Mouse (Mus musculus): ENCODE measurements around the gene Zfp976.
"Not testable (repeated sequence)": the region's sequence is repeated elsewhere in the genome, so short reads cannot be mapped to it uniquely, and the experiment has no call there.

The Zfp976 gene

GRCm38 (mm10) chr7:42642152-42643115 is at the start of gene Zfp976:
Gene Zfp976, minus strand, starts transcription at chr7:42642588.
- ATAC-seq (ENCODE audit: insufficient number of reproducible peaks, low FRiP score, low TSS enrichment), result not testable (repeated sequence)

DNA sequence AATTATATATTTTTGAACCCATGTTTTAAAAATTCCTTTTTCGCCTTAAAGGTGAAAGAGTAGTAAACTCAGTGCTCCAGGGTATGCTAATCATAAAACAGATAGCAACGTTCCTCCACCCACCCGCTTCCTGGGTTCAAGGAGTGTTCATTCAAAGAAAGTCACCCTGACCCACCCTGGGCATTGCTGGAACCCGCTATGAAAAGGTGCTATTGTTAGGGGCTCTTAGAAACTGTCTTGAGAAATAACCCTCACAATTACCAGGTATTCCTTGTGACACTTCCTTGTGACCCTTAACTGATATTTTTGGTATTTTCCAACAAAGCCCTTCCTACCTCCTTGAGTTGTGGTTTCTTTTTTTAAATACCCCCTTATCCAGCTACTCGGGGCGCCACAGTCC is 37.7 kb upstream of the Zfp976 start:
- ATAC-seq (ENCODE audit: insufficient number of reproducible peaks, low FRiP score, low TSS enrichment), result not testable (repeated sequence)

DNA sequence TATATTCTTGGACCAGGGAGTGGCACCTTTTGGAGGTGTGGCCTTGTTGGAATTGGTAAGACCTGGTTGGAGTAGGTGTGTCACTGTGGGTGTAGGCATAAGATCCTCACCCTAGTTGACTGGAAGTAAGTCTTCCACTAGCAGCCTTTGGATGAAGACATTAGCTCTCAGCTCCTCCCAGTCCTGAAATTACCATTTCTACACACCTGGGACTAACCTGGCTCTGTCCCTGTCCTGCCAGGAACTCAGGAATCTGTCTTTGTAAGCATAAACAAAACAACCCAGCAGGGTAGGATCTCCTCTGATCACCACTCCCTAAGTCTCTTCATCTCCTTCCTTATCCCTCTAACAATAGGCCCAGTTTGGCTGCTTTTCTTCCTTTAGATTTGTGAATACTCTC is 37.3 kb upstream of the Zfp976 start:
- ATAC-seq (ENCODE audit: insufficient number of reproducible peaks, low FRiP score, low TSS enrichment), result not testable (repeated sequence)

DNA sequence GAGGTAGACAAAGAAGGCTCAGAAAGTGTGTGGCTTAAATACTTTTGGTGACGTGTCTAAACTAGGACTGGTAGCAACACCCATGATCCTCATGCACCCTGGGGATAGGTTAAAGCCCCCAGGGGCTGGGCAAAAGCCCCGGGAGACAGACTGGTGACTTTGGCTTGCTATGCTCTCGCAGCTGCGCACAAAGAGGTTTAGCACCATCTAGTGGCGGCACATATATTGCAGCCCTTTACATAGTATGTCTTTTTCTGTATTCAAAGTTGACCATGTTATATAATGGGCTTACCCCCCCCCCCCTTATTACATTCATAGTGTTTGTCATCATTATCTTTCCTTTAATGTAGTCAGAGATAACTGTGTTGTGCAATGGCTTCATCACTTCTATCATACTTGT is 17.8 kb upstream of the Zfp976 start:
- ATAC-seq (ENCODE audit: insufficient number of reproducible peaks, low FRiP score, low TSS enrichment), result not testable (repeated sequence)

DNA sequence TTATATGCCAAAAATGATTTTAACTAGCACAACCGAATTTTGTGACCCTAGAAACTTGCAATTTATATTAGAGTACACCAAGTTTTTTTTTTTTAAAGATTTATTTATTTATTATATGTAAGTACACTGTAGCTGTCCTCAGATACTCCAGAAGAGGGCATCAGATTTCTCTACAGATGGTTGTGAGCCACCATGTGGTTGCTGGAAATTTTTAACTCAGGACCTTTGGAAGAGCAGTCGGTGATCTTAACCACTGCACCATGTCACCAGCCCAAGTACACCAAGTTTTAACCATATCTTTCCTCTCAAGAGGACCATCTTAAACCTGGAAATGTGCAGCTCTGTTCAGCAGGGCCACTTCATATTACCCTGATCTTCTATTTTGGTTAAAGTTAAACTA is 12.8 kb upstream of the Zfp976 start:
- ATAC-seq (ENCODE audit: insufficient number of reproducible peaks, low FRiP score, low TSS enrichment), result not testable (repeated sequence)

DNA sequence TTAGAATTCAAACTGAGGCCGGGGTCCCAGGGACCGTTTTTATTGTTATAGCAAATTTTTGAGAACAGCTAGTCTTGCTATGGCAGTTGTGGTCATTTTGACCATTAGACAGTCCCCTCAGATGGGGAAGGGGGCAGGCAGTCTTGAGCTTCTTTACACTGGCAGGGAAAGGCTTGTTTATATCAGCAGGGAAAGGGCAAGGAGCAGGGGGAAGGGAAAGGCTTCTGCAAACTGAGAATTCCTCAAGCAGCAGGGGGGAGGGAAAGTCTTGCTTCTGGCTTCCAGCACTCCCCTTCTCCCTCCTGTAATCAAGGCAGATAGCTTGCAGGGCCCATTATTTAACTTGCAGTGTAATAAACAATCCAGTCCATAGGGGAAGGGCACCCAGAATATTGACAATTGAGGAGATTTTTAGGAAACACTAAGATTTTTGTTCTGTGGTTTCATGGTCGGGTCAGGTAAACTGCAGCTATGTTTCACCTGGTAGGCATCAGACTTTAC is 782 bp upstream of the Zfp976 start:
- ATAC-seq (ENCODE audit: insufficient number of reproducible peaks, low FRiP score, low TSS enrichment), result not testable (repeated sequence)

DNA sequence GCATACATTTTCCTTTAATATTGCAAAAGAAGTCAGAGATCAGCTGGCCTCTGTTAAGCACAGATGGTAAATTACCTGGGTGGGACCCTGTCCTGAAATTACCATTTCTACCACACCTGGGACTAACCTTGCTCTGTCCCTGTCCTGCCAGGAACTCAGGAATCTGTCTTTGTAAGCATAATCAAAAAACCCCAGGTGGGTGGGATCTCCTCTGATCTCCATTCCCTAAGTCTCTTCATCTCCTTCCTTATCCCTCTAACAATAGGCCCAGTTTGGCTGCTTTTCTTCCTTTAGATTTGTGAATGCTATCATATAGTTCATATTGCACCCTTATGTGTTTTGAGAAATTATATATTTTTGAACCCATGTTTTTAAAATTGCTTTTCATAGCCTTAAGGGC is 11.4 kb downstream of the Zfp976 start:
- ATAC-seq (ENCODE audit: insufficient number of reproducible peaks, low FRiP score, low TSS enrichment), result not testable (repeated sequence)

- ATAC-seq (ENCODE audit: insufficient number of reproducible peaks, low FRiP score, low TSS enrichment), result not testable (repeated sequence)
These were observed 46.7 kb downstream of the Zfp976 start for GRCm38 (mm10) chr7:42595666-42596065.

DNA sequence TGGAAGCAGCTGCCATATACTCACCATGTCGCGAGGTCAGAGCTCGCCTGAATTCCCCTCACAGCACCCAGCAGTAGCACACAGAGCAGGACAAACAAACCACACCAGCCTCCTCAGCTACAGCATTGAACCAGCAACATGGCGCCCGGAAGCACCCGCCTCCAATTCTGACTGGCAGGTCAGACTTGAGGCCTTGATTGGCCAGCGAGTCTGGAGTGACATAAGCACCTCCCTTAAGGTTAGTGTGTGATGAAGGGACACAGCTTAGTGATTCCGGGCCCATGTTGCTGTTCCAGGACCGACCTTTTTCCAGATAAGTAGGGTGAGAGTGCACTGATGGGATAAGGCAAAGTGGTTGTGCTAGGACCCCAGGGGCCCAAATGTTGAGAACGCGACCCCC is 50.0 kb downstream of the Zfp976 start, which contains the start of gene Zfp977:
Gene Zfp977 (minus strand): TSS at position 135 of the 400 bp plus-strand sequence.
- ATAC-seq (ENCODE audit: insufficient number of reproducible peaks, low FRiP score, low TSS enrichment), result not testable (repeated sequence)

GRCm38 (mm10) chr7:42591311-42591710 is 51.1 kb downstream of the Zfp976 start:
- not testable (repeated sequence) for ATAC-seq (ENCODE audit: insufficient number of reproducible peaks, low FRiP score, low TSS enrichment)

- no peak for ATAC-seq (ENCODE audit: insufficient number of reproducible peaks, low FRiP score, low TSS enrichment)
These were observed 63.9 kb downstream of the Zfp976 start, which contains the start of gene Gm21028 for GRCm38 (mm10) chr7:42578488-42578887. Gene Gm21028, minus strand, starts transcription at chr7:42578588.
